Comparison of ENCODE assay signal across 15 mouse cellular contexts in genomic region chr2:72471415-72472070, GRCm38 (mm10).
"Had no signal": no experiment of that assay in that cellular context is flagged by ENCODE, and none has a peak within 500 bp of the region (broad histone marks: within the 10 kb centered on the region; RNA-seq: fewer than 3 reads in every experiment).

No protein-coding gene starts in this region.

- H3K9ac ChIP-seq: kidney, embryonic 15.5 days; liver, embryonic 14.5 days; midbrain, embryonic 13.5 days; neural tube, embryonic 12.5 days had no signal

- ATAC-seq: midbrain, embryonic 13.5 days had no signal

- H3K27ac ChIP-seq: kidney, embryonic 15.5 days; liver, embryonic 14.5 days; midbrain, embryonic 13.5 days; neural tube, embryonic 12.5 days had no signal

- DNase-seq: kidney, adult 2 months; kidney, postnatal 25 days; layer of hippocampus, postnatal 36 days; left cerebral cortex, postnatal 4 days; lung, adult 18-20 months; lung, postnatal 36 days; retina, postnatal 1 day; right cerebral cortex, postnatal 4 days; spleen, adult 18-20 months; thymus, adult 2 months; thymus, postnatal 25 days had no signal

- H3K4me3 ChIP-seq: kidney, embryonic 15.5 days; midbrain, embryonic 13.5 days; neural tube, embryonic 12.5 days had no signal

- H3K9me3 ChIP-seq: kidney, embryonic 15.5 days; midbrain, embryonic 13.5 days; neural tube, embryonic 12.5 days had no signal

- H3K36me3 ChIP-seq: kidney, embryonic 15.5 days; midbrain, embryonic 13.5 days; neural tube, embryonic 12.5 days had no signal

- H3K4me2 ChIP-seq: kidney, embryonic 15.5 days; midbrain, embryonic 13.5 days; neural tube, embryonic 12.5 days had no signal
